Mouse (Mus musculus): ENCODE measurements around the gene Cox19.

The Cox19 gene

DNA sequence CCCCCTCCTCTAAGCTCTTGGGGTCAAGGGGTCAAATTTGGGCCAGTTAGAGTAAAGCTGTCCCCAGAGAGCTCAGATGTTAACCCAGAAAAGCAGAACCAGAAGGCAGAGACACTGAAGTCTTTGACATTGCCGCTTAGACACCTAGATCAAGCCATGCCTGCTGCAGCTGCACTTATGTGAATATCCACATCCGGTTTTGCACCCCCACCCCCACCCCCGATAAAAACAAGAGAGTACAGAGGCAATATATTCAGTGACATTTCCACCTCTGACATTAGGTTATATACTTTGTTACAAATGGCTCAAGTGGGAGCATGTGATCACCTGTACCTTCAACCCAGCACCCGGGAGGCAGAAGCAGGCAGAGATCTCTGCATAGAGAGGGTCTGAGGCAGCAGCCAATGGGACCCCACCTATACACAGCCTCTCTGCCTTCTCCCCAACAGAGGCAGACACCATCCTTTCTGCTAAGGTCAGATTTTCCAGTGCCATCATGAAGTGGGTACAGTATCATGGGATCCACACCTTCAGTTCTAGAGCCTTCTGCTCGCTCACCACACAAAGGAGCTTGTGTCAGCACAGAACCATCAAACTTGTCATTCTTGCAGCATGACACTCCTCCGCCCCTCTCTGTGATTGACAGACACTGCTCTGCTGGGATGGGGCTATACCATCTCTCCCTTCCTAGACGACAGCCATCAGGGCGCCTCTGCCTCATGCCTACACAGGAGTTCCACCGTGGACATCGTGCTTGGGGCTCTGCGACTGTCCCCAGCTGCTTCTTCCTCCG lies 60.6 kb downstream of the Cox19 start:
- no peak for DNase-seq

DNA sequence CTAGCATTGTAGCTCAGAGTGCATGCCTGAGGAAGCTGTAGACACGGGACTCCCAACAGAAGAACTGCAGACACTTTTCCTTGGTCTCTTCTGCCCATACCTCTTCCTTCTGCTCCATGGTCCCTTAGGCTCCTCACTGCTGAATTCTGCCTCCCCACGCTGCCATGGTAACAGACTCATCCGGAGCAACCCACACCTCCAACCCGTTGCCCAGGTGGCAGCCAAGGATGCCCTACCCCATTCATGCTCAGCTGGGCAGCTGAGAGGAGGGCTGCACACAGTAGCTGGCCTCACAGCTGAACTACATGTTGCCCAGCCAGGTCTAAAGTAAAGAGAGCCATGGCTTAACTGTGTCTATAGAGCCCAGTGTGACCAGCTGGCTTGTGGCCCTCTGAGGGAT lies 62.6 kb downstream of the Cox19 start:
- no peak for DNase-seq

DNA sequence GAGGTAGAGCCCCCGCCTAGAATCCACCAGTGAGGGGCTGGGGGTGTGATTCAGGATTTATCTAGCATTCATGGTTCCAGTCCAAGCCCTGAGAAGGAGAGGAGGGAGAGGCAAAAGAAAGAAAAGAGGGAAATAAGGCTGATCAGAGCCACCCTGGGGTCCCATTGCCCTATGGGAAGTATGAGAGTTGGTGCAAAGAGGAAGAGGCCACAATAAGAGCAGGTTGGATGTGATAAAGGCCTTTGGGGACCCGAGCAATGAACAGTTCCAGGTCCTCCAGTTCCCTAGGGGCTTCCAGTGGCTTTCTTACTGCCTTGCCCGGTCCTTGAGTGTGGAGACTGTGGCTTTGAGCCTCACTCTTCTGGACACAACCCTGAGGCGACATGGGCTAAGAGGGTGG lies 63.4 kb downstream of the Cox19 start:
- DNase-seq, result no peak

DNA sequence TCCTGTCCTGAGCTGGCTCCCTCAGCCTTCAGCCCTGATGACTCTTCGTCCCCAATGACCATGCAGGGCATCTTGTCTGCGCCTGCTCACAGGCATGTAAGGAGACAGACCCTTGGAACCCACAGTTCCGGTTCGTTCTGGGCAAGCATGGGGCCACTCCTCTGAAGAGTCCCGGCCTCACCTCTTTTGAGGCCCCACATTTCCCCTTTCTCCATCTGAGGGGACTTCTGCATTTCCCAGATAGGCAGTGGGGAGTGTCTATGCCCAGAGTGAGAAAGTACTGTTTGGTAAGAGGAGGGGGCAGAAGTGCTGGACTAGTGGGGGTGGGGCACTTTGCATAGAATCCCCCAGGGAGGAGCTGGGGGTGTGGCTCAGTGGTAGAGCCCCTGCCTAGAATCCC lies 64.1 kb downstream of the Cox19 start:
- DNase-seq, result no peak

Measured in kidney, postnatal 14 days (tissue).